25 mouse cellular contexts compared by ENCODE assay signal in genomic region chr2:32324322-32324721, GRCm38 (mm10). TPM values are rescaled to one million over a fixed set of nuclear protein-coding genes. Genes with fewer than 3 reads are reported as not detected.
DNase-seq lines count a peak whose midpoint lies in the region; ATAC-seq and TF ChIP-seq lines count a peak whose summit lies in the region.
"Had no signal": no experiment of that assay in that cellular context is flagged by ENCODE, and none has a peak within 500 bp of the region (broad histone marks: within the 10 kb centered on the region; RNA-seq: fewer than 3 reads in every experiment).

No protein-coding gene starts in this region.

- no peak overlapping the region for H3K4me3 ChIP-seq in cerebellum, adult 2 months (replicated peaks; ENCODE audit: insufficient read depth, low read depth, low read length)
- no peak overlapping the region for H3K4me3 ChIP-seq in kidney, postnatal 0 days (replicated peaks; ENCODE audit: low read depth, low read length)
- no peak overlapping the region for H3K4me3 ChIP-seq in midbrain, embryonic 15.5 days
- no peak overlapping the region for H3K4me3 ChIP-seq in midbrain, embryonic 11.5 days (ENCODE audit: low read depth, low read length)
- no peak overlapping the region for H3K4me3 ChIP-seq in stomach, postnatal 0 days (ENCODE audit: low read depth, low read length)
- H3K4me3 ChIP-seq: embryonic facial prominence, embryonic 10.5 days; forebrain, embryonic 15.5 days; heart, embryonic 13.5 days; hindbrain, embryonic 15.5 days; intestine, embryonic 15.5 days; kidney, embryonic 15.5 days; limb, embryonic 13.5 days; liver, embryonic 15.5 days; midbrain, embryonic 10.5 days had no signal

- TF ChIP-seq EP300 in stomach, postnatal 0 days (optimal IDR thresholded peaks at IDR 0.05) = no peak

- H3K36me3 ChIP-seq in kidney, postnatal 0 days (ENCODE audit: insufficient read depth, low read length) = no peaks in the 10 kb centered on the region
- peaks cover 9% of the 10 kb centered on the region; the same call in 1 of the 2 replicates for H3K36me3 ChIP-seq in midbrain, embryonic 15.5 days (replicated peaks)
- H3K36me3 ChIP-seq in midbrain, embryonic 11.5 days (ENCODE audit: control insufficient read depth, insufficient read depth, low read length) = no peaks in the 10 kb centered on the region
- H3K36me3 ChIP-seq in stomach, postnatal 0 days (ENCODE audit: control insufficient read depth, insufficient read depth, low read length) = no peaks in the 10 kb centered on the region
- H3K36me3 ChIP-seq: forebrain, embryonic 15.5 days; heart, embryonic 13.5 days; intestine, embryonic 15.5 days; kidney, embryonic 15.5 days; liver, embryonic 15.5 days; midbrain, embryonic 10.5 days had no signal

- TF ChIP-seq POLR2A in cerebellum, adult 2 months (IDR thresholded peaks at IDR 0.05; ENCODE audit: borderline replicate concordance, insufficient read depth, low read length) = no peak

- no peak overlapping the region for H3K9ac ChIP-seq in kidney, postnatal 0 days (ENCODE audit: low read depth, low read length)
- H3K9ac ChIP-seq in midbrain, embryonic 15.5 days = no peak overlapping the region
- H3K9ac ChIP-seq in midbrain, embryonic 11.5 days (ENCODE audit: low read length) = no peak overlapping the region
- H3K9ac ChIP-seq in stomach, postnatal 0 days (ENCODE audit: low read length) = no peak overlapping the region
- H3K9ac ChIP-seq: forebrain, embryonic 15.5 days; heart, embryonic 13.5 days; hindbrain, embryonic 15.5 days; intestine, embryonic 15.5 days; kidney, embryonic 15.5 days; limb, embryonic 13.5 days; liver, embryonic 15.5 days had no signal

- DNase-seq in cerebellum, adult 2 months = no peak
- DNase-seq in cerebellum, postnatal 36 days = no peak
- DNase-seq in kidney, postnatal 0 days (ENCODE audit: low spot score) = no peak
- no peak for DNase-seq in kidney, postnatal 10 days
- DNase-seq in midbrain, embryonic 11.5 days (ENCODE audit: low spot score, missing footprints) = no peak
- DNase-seq in stomach, postnatal 0 days (ENCODE audit: low spot score) = no peak
- DNase-seq in heart, adult 8-10 months (ENCODE audit: low spot score) = no peak
- DNase-seq: adrenal gland, postnatal 10 days; cerebellum, adult 9-10 months; gastrocnemius, postnatal 14 days; heart, adult 11 months; retina, postnatal 1 day; right cerebral cortex, postnatal 25 days; spleen, adult 18-20 months; thymus, postnatal 14 days had no signal

- ATAC-seq in kidney, postnatal 0 days (replicated peaks; ENCODE audit: low FRiP score, low read depth) = no peak
- ATAC-seq in midbrain, embryonic 15.5 days (replicated peaks) = no peak
- ATAC-seq in midbrain, embryonic 11.5 days (ENCODE audit: low FRiP score) = no peak
- no peak for ATAC-seq in stomach, postnatal 0 days (ENCODE audit: low FRiP score, low TSS enrichment)
- ATAC-seq: forebrain, embryonic 15.5 days; intestine, embryonic 15.5 days had no signal

- 50% methylated on average over 4 of the region's 4 CpGs for WGBS in cerebellum, adult 2 months
- WGBS in kidney, postnatal 0 days = 66% methylated on average over 4 of the region's 4 CpGs
- 63% methylated on average over 4 of the region's 4 CpGs for WGBS in midbrain, embryonic 15.5 days
- 64% methylated on average over 4 of the region's 4 CpGs for WGBS in midbrain, embryonic 11.5 days
- 60% methylated on average over 4 of the region's 4 CpGs for whole genome bisulfite sequencing in stomach, postnatal 0 days

- H3K4me2 ChIP-seq in kidney, postnatal 0 days (ENCODE audit: low read length) = no peak overlapping the region
- H3K4me2 ChIP-seq in midbrain, embryonic 15.5 days = no peak overlapping the region
- no peak overlapping the region for H3K4me2 ChIP-seq in midbrain, embryonic 11.5 days
- no peak overlapping the region for H3K4me2 ChIP-seq in stomach, postnatal 0 days (replicated peaks; ENCODE audit: low read depth)
- H3K4me2 ChIP-seq: forebrain, embryonic 15.5 days; heart, embryonic 13.5 days; hindbrain, embryonic 15.5 days; intestine, embryonic 15.5 days; kidney, embryonic 15.5 days; limb, embryonic 13.5 days; liver, embryonic 15.5 days had no signal

- H3K27me3 ChIP-seq in cerebellum, adult 2 months (ENCODE audit: control insufficient read depth, insufficient read depth, low read length) = no peaks in the 10 kb centered on the region
- no peaks in the 10 kb centered on the region for H3K27me3 ChIP-seq in kidney, postnatal 0 days (ENCODE audit: insufficient read depth, low read length)
- H3K27me3 ChIP-seq in midbrain, embryonic 15.5 days (replicated peaks) = no peaks in the 10 kb centered on the region
- no peaks in the 10 kb centered on the region for H3K27me3 ChIP-seq in midbrain, embryonic 11.5 days (ENCODE audit: control insufficient read depth, insufficient read depth, low read length)
- H3K27me3 ChIP-seq in stomach, postnatal 0 days (ENCODE audit: control insufficient read depth, insufficient read depth, low read length) = no peaks in the 10 kb centered on the region
- H3K27me3 ChIP-seq: forebrain, embryonic 15.5 days; kidney, embryonic 15.5 days; limb, embryonic 13.5 days had no signal

- no peaks in the 10 kb centered on the region for H3K9me3 ChIP-seq in kidney, postnatal 0 days (replicated peaks; ENCODE audit: low read length)
- H3K9me3 ChIP-seq in midbrain, embryonic 15.5 days = no peaks in the 10 kb centered on the region
- H3K9me3 ChIP-seq in midbrain, embryonic 11.5 days (ENCODE audit: control insufficient read depth, low read length) = no peaks in the 10 kb centered on the region
- H3K9me3 ChIP-seq in stomach, postnatal 0 days (ENCODE audit: control insufficient read depth, low read length) = no peaks in the 10 kb centered on the region
- H3K9me3 ChIP-seq: embryonic facial prominence, embryonic 10.5 days; forebrain, embryonic 15.5 days; heart, embryonic 13.5 days; hindbrain, embryonic 15.5 days; intestine, embryonic 15.5 days; kidney, embryonic 15.5 days; limb, embryonic 13.5 days; liver, embryonic 15.5 days; midbrain, embryonic 10.5 days had no signal

- TF ChIP-seq CTCF in cerebellum, adult 2 months (IDR thresholded peaks at IDR 0.05; ENCODE audit: borderline replicate concordance, insufficient read depth, low read depth, low read length) = peak; percentile 36; the same call in 1 of the 2 replicates
- 0 out of 2 replicates have a peak, but pooled peaks have one; percentile 18 for TF ChIP-seq CTCF in kidney, postnatal 0 days (IDR thresholded peaks at IDR 0.05; ENCODE audit: low read depth)
- peak; percentile 23; the same call in 1 of the 2 replicates for TF ChIP-seq CTCF in stomach, postnatal 0 days (IDR thresholded peaks at IDR 0.05; ENCODE audit: low read depth)

- peaks cover 33% of the 10 kb centered on the region for H3K4me1 ChIP-seq in cerebellum, adult 2 months (ENCODE audit: control insufficient read depth, insufficient read depth, low read length)
- peaks cover 8% of the 10 kb centered on the region; the same call in 1 of the 2 replicates for H3K4me1 ChIP-seq in kidney, postnatal 0 days (replicated peaks; ENCODE audit: insufficient read depth, low read length)
- peaks cover 23% of the 10 kb centered on the region for H3K4me1 ChIP-seq in midbrain, embryonic 15.5 days
- peaks cover 10% of the 10 kb centered on the region for H3K4me1 ChIP-seq in midbrain, embryonic 11.5 days (ENCODE audit: control insufficient read depth, insufficient read depth, low read length)
- H3K4me1 ChIP-seq in stomach, postnatal 0 days (replicated peaks; ENCODE audit: control insufficient read depth, insufficient read depth) = no peaks in the 10 kb centered on the region
- H3K4me1 ChIP-seq: liver, embryonic 15.5 days had no signal

- H3K27ac ChIP-seq in cerebellum, adult 2 months (ENCODE audit: insufficient read depth, low read length) = no peak overlapping the region
- H3K27ac ChIP-seq in kidney, postnatal 0 days = no peak overlapping the region
- 0 out of 2 replicates have a peak overlapping the region, but pooled peaks have one; percentile 32 for H3K27ac ChIP-seq in midbrain, embryonic 15.5 days
- H3K27ac ChIP-seq in midbrain, embryonic 11.5 days (ENCODE audit: low read depth, low read length) = no peak overlapping the region
- H3K27ac ChIP-seq in stomach, postnatal 0 days (replicated peaks) = no peak overlapping the region
- H3K27ac ChIP-seq: embryonic facial prominence, embryonic 10.5 days; limb, embryonic 13.5 days; liver, embryonic 15.5 days; midbrain, embryonic 10.5 days had no signal

RNA-seq across cellular contexts. Expression of gene Ciz1, which starts 27.8 kb away (rescaled TPM):
- polyA plus RNA-seq in cerebellum, adult 2 months (2012; rRNA removed) = 159 and 176 TPM in 2 replicates
- 33.7 and 33.8 TPM in 2 replicates for polyA plus RNA-seq in kidney, postnatal 0 days (2015; fragmentation: Nextera tagmentation; extraction: Ambion mirVana)
- 62.5 and 64.4 TPM in 2 replicates for polyA plus RNA-seq in midbrain, embryonic 15.5 days (2015; fragmentation: Nextera tagmentation; extraction: Ambion mirVana)
- 43.1 and 46.9 TPM in 2 replicates for polyA plus RNA-seq in midbrain, embryonic 11.5 days (2014; fragmentation: Nextera tagmentation; extraction: Ambion mirVana)
- polyA plus RNA-seq in stomach, postnatal 0 days (2015; fragmentation: Nextera tagmentation; extraction: Ambion mirVana) = 14.0 and 16.1 TPM in 2 replicates
- total RNA-seq in heart, adult 8-10 months (2022) = 10 to 100 TPM; 25.8 to 34.9 (median 28.0) TPM

RNA-seq across cellular contexts. Expression of gene Dnm1, which starts 28.8 kb away (rescaled TPM):
- 1,410 and 1,576 TPM in 2 replicates for polyA plus RNA-seq in cerebellum, adult 2 months (2012; rRNA removed)
- 5.3 and 5.6 TPM in 2 replicates for polyA plus RNA-seq in kidney, postnatal 0 days (2015; fragmentation: Nextera tagmentation; extraction: Ambion mirVana)
- polyA plus RNA-seq in midbrain, embryonic 15.5 days (2015; fragmentation: Nextera tagmentation; extraction: Ambion mirVana) = 78.4 and 79.0 TPM in 2 replicates
- 12.9 and 13.8 TPM in 2 replicates for polyA plus RNA-seq in midbrain, embryonic 11.5 days (2014; fragmentation: Nextera tagmentation; extraction: Ambion mirVana)
- polyA plus RNA-seq in stomach, postnatal 0 days (2015; fragmentation: Nextera tagmentation; extraction: Ambion mirVana) = 5.6 and 6.2 TPM in 2 replicates
- total RNA-seq in heart, adult 8-10 months (2022) = 1 to 10 TPM; 3.5 to 7.5 (median 4.6) TPM

RNA-seq across cellular contexts. Expression of gene Swi5, which starts 36.4 kb away (rescaled TPM):
- polyA plus RNA-seq in cerebellum, adult 2 months (2012; rRNA removed) = 242 and 270 TPM in 2 replicates
- 436 and 445 TPM in 2 replicates for polyA plus RNA-seq in kidney, postnatal 0 days (2015; fragmentation: Nextera tagmentation; extraction: Ambion mirVana)
- polyA plus RNA-seq in midbrain, embryonic 15.5 days (2015; fragmentation: Nextera tagmentation; extraction: Ambion mirVana) = 404 TPM in 2 replicates
- polyA plus RNA-seq in midbrain, embryonic 11.5 days (2014; fragmentation: Nextera tagmentation; extraction: Ambion mirVana) = 382 and 417 TPM in 2 replicates
- 254 and 313 TPM in 2 replicates for polyA plus RNA-seq in stomach, postnatal 0 days (2015; fragmentation: Nextera tagmentation; extraction: Ambion mirVana)
- total RNA-seq in heart, adult 8-10 months (2022) = 100 to 1,000 TPM; 221 to 257 (median 231) TPM

RNA-seq across cellular contexts. Expression of gene Golga2, which starts 37.1 kb away (rescaled TPM):
- 74.0 TPM in 2 replicates for polyA plus RNA-seq in cerebellum, adult 2 months (2012; rRNA removed)
- 17.2 and 18.7 TPM in 2 replicates for polyA plus RNA-seq in kidney, postnatal 0 days (2015; fragmentation: Nextera tagmentation; extraction: Ambion mirVana)
- polyA plus RNA-seq in midbrain, embryonic 15.5 days (2015; fragmentation: Nextera tagmentation; extraction: Ambion mirVana) = 34.1 and 35.6 TPM in 2 replicates
- 14.6 and 16.7 TPM in 2 replicates for polyA plus RNA-seq in midbrain, embryonic 11.5 days (2014; fragmentation: Nextera tagmentation; extraction: Ambion mirVana)
- polyA plus RNA-seq in stomach, postnatal 0 days (2015; fragmentation: Nextera tagmentation; extraction: Ambion mirVana) = 18.1 and 18.5 TPM in 2 replicates
- 10 to 100 TPM; 75.1 to 88.9 (median 80.2) TPM for total RNA-seq in heart, adult 8-10 months (2022)

RNA-seq across cellular contexts. Expression of gene 1110008P14Rik, which starts 57.4 kb away (rescaled TPM):
- 284 and 338 TPM in 2 replicates for polyA plus RNA-seq in cerebellum, adult 2 months (2012; rRNA removed)
- 87.0 and 96.8 TPM in 2 replicates for polyA plus RNA-seq in kidney, postnatal 0 days (2015; fragmentation: Nextera tagmentation; extraction: Ambion mirVana)
- 116 and 117 TPM in 2 replicates for polyA plus RNA-seq in midbrain, embryonic 15.5 days (2015; fragmentation: Nextera tagmentation; extraction: Ambion mirVana)
- polyA plus RNA-seq in midbrain, embryonic 11.5 days (2014; fragmentation: Nextera tagmentation; extraction: Ambion mirVana) = 46.4 and 49.4 TPM in 2 replicates
- 85.0 and 90.1 TPM in 2 replicates for polyA plus RNA-seq in stomach, postnatal 0 days (2015; fragmentation: Nextera tagmentation; extraction: Ambion mirVana)
- total RNA-seq in heart, adult 8-10 months (2022) = 10 to 100 TPM; 43.8 to 49.1 (median 45.3) TPM

Comparison
In these comparisons a context has a peak if more than half of its experiments do, and no peak if none do; other contexts are left out.
1. RNA of gene Dnm1, which starts 28.8 kb away (polyA plus RNA-seq): 1,410 to 1,576 TPM in cerebellum, adult 2 months; 78.4 to 79.0 TPM in midbrain, embryonic 15.5 days, 12.9 to 13.8 TPM in midbrain, embryonic 11.5 days, 5.6 to 6.2 TPM in stomach, postnatal 0 days and 5.3 to 5.6 TPM in kidney, postnatal 0 days; every median in the first group is over 10 times any median in the second.
2. Peak in every context shown above with its lines, with median percentiles within 50 percentile points of each other: CTCF ChIP-seq.